Mouse (Mus musculus) testis, adult 2 months (tissue): Measurements from ENCODE around the gene Harbi1.

ENCODE experiments used
- CTCF ChIP-seq: fragments of 200-500 bp; IDR thresholded peaks from 2 replicates; pipeline ENCODE4 v1.5.1; 2012; ENCODE audit warnings: low read depth, mild to moderate bottlenecking, inconsistent platforms, low read length, moderate library complexity; ENCODE audit not compliant: control insufficient read depth, insufficient read depth, insufficient replicate concordance
- POLR2A ChIP-seq: fragments of 200-500 bp; IDR thresholded peaks from 2 replicates; pipeline ENCODE4 v1.6.1; 2012; ENCODE audit warnings: low read depth, mild to moderate bottlenecking, inconsistent platforms, low read length, moderate library complexity; ENCODE audit not compliant: control insufficient read depth

DNA sequence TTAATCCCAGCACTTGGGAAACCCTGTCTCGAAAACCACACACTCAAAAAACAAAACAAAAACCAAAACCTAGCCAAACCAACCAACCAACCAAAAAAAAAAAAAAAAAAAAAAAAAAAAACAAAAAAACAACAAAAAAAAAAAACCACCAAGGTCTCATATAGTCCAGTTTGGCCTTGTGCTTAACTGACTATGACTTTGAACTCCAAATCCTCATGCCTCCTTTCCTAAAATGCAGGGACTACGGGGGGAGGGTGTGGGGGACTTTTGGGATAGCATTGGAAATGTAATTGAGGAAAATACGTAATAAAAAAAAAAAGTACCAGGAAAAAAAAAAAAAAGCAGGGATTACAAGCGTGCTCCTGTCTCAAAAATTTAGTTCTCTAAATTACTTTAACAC is 18.9 kb downstream of the Harbi1 start:
- TF ChIP-seq CTCF (no peak), POLR2A (no peak)
